Mouse (Mus musculus) c-Kit-positive CD71-negative TER-119-negative erythroid progenitor cells, embryonic 14.5 days (primary cell): ENCODE measurements around the gene Wsb2.
"Not testable (repeated sequence)": the region's sequence is repeated elsewhere in the genome, so short reads cannot be mapped to it uniquely, and the experiment has no call there.

Experiments
- DNase-seq: peaks from one replicate; pipeline ENCODE4 v3.0.0-alpha.2; 2013; ENCODE audit warnings: low read depth

Gene Wsb2

DNA sequence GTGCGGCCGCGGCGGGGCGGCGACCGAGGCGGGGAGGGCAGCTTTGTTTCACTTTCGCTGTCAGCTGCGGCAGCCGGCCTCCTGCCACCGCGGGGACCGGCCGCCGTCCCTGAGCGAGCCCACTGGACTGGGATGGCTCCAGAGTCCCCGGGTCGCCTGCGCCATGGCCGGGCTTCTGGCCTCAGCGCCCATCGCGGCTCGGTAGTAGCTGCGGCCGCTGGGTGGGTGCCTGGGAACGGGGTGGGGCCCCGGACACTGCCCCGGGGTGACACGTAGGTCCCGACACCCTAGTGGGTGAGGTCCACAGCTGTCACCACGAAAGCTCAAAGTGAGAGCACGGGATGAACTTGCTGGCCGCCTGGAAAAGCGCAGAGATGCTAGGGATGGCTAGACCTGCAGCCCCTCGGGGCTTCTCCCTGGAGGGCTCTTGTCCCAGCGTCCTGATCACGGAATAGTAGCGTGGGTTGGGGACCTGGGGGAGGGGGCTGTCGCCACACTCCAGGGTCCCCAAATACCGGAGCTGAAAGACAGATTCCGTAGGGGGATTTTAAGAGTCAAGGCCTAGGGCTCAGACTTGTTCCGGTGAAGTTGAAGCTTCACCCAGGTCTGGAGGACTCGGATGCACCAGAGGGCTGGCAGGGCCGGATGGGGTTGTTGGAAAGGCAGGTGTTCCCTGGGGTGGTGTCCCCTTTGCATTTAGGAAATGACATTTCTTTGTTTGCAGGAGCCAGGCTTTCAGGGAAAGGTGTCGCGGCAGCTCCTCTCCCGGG lies 559 bp downstream of the Wsb2 start:
- no peak for DNase-seq

DNA sequence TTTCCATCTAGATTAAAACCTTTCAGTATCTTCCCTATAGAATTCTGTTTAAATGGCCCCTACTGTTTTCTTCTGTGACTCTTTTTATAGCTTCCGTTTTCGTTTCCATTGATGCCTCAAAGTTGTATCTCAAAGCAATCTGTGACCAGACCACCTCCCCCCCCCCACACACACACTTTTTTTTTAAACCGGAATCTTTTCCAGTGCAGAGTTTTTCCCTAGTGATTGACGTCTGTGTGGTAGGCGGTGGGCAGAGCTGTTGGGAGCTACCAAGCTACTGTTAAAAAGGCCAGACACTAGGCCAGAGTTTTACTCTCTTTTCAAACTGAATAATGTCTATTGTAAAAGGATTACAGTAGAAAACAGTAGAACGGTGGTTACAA lies 1.1 kb downstream of the Wsb2 start:
- no peak for DNase-seq

DNA sequence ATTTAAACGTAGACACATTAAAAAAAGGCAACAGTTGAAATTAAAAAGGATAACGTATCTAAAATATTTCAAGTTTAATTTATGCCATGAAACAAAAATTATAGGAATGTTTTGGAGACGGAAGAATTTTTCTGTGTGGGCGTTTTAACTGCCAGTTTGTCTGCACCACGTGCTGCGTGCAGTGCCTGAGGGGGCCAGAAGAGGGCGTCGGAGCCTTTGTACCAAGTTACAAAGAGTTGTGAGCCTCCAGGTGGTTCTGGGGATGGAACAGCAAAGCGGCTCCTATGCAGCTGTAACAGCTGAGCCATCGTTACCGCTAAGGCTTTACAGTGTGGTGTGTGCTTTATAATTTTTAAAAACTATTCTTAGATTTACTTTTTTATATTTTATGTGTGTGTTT lies 1.6 kb downstream of the Wsb2 start:
- no peak for DNase-seq

DNA sequence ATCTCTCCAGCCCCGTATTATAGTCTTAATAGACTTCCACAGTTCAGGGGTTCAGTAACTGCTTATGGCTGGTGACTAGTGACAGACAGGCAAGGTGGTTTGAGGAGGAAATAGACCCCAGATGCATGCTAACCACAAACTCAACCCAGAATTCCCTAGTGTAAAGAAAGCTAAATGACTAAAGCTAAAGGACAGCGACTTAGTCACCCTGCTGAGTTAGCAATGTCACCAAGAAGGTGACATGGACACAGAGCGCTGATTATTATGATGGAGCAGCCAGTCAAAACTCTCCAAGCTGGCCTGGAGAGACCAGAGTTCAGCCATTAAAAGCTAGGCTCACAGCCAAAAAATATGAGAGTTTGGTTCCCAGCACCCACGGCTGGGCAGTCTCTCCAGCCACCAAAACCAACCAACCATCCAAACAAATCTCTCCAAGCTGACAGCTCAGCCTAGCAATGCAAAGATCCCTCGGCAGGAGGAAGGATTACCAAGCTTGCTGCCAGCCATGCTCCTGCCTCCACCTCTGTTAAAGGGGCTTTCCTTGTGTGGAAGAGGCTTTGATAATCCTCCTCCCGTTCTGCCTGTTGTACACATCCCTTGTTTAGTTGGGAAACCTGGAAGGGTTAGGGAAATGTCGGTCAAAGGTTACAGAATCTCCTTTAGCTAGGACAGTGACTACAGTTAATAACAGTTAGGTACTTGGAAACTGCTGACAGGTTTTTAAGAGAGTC lies 2.6 kb downstream of the Wsb2 start:
- no peak for DNase-seq

DNA sequence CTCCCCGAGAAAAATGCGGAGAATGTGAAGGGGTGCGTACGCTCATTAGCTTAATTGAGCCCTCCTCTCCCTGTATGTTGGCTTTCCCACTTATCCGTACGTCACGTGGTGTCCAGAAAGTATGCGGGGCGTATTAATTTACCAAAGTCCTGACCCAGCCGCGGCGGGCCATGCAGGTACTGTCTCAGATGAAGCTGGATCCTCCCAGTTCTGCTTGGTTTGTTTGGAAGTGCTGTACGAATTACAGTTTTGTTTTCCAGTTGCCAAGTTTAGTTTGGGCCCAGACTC lies 3.1 kb downstream of the Wsb2 start:
- no peak for DNase-seq

DNA sequence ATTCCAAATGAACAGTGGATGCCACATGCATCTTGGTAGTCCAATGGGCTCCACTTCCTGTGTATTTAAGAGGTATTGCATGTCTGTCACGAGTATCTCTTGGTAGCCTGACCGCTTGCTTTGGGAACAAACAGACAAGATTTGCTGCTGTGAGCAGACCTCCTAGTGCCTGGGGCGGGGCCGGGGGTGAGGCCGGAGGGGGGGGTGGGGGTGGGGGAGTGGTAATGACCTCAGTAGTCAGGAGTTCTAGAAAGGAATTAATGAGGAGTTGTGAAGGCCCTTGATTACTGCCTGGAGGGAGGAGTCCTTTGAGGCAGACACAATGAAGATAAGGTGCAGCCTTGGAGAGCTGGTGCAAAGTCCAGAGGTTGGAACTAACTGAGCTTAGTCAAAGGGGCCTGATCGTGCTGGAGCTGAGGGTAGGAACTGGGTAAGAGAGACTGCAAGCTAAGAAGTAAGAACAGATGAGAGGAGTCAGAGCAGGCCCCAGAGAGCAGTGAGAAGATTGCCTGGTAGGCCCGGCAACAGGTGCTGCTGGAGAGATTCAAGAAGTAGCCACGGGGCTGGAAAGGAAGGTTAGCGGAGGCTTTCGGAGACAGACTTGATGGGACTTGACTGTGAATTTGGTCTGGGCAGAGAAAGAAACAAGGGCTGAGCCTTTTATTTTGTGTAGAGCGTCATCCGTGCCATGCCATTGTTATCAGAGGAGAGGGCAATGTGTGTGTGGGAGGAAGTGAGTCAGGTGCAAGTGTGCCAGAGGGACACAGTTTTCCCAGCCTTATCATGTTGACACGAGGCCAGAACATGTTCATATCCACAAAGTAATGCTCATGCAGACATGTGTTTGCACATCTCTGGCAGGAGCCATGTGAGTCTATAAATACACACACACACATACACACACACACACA lies 3.8 kb downstream of the Wsb2 start:
- DNase-seq, result no peak

DNA sequence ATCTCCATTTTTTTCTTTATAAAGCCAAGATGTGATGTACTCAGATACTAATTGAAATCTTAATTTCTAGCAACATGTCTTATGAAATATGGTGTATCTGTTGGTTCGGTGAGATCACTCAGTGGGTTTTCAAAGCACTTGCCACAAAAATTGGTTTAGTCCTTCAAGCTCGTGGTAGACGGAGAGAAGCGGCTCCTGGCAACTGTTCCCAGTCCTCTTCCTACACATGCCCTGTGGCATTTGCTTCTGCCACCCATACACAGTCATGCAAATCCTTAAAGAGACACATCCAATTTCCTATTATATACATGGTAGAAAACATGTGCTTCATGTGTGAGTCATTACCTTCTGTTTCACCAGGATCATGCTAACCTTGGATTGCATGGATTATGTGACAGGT lies 4.5 kb downstream of the Wsb2 start:
- DNase-seq, result no peak

DNA sequence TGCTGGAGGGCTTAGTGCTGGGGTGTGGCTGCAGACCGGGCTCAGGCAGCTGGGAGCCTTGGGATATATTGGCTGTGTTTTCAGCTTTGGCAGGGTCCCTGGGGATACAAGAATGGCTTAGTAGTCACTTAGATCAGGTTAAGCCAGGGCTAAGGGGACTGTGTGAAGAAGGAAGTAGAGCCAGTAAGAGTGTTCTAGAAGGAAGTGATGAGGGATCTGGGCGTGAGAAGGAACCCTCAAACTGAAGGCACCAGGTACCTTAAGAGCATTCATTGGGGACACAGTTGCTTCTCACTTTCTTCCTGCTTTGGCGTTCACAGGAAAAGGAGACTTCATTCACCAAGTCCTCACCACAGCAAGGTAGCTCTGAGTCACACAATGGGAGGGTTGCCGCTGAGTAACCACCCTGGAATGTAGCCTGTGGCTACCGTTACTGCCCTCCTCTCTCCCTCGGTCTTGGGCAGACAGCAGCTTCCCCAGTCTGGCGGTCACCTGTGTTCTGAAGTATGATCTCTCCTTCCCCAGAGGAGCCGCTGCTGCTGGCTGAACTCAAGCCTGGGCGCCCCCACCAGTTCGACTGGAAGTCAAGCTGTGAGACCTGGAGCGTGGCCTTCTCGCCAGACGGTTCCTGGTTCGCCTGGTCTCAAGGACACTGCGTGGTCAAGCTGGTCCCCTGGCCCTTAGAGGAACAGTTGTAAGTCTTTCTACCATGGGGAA lies 6.1 kb downstream of the Wsb2 start:
- DNase-seq, result no peak

DNA sequence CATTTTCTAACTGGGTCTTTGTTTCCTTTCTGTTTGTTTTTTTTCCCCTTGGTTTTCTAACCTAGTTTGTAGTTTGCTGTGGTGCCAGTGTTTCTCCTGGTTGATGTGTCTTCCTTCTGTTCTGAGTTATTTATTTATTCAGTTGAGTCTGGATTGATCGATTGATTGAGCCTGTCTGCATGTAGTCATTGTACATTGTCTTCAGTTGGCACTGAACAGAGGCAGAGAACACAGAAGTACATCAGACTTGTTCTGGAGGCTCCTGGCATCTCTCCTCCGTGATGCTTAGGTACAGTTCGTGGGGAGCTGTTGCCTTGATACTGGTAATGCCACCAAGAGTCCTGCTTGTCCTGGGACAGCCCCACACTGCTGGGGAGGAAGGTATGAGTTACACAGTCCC lies 7.7 kb downstream of the Wsb2 start:
- DNase-seq, result no peak

DNA sequence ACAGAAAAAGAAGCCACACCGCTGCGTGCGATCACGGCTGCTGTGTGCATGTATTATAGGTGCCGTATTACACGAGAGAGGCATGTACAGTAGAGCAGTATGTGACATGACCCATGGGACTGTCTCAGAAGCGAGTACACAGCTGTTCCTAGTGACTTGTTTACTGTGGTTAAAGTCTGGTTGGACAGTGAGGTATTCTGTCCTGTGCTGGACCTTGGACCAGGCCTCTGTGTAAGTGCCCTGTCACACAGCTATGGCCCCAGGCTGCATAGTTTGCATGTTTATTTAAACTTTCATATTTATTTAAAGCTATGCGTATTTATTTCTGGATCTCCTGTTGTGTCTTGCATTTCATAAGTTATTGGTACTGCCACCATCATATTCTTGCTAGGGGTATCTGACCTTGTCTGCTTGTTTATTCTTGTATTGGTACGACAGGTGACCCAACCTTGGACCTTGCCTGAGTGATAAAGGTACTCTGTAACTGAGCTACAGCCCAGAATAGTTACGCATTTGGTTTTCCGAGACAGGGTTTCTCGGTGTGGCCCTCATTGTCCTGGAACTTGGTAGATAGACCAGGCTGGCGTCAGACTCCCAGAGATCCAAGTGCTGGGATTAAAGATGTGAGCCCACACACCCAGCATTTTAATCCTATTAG lies 8.9 kb downstream of the Wsb2 start:
- DNase-seq, result no peak

DNA sequence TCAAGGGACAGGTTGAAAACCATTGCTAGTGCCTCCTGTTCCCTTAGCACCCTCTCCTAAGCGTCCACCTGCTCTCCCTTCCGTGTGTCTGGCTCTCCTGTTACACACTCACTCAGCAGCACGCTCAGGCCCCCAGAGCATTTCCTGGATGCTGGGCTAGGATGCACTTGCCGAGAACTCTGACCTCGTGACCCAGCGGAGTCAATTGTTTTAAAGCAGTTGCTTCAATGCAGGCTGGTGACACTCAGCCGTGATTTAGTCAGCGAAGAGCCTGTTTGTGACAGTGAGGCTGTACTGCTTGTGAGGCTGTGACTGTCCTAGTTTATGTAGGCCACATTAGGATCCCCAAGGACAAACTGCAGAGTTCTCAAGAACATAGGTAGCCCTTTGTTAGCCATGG lies 10.1 kb downstream of the Wsb2 start:
- DNase-seq, result no peak

DNA sequence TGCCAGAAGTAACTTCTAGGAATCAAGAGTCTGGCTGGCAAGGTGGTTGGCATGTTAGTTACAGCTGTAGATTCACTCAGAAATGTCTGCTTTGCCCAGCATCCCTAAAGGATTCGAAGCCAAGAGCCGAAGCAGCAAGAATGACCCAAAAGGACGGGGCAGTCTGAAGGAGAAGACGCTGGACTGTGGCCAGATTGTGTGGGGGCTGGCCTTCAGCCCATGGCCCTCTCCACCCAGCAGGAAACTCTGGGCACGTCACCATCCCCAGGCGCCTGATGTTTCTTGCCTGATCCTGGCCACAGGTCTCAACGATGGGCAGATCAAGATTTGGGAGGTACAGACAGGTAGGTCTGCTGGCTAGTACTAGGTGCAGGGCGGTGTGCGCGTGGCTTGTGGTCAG lies 13.5 kb downstream of the Wsb2 start:
- no peak for DNase-seq

DNA sequence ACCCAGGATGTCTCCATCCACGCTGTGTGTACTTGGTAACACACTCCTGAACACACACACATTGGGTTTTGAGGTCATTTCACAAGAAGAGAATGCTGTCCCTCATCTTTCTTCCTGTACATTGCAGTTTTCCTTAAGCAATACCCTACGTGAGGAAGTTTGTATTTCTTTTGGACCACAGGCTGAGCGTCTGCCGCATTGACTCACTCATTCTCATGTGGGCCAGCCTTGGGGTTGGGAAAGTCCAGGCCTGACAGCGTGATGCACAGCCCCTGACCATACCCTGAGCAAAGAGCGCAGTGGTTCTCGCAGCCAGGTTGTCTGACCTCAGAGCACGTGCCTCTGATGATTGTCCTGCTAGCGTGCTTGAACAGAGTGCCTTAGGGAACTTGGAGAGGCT lies 16.3 kb downstream of the Wsb2 start:
- DNase-seq, result no peak

DNA sequence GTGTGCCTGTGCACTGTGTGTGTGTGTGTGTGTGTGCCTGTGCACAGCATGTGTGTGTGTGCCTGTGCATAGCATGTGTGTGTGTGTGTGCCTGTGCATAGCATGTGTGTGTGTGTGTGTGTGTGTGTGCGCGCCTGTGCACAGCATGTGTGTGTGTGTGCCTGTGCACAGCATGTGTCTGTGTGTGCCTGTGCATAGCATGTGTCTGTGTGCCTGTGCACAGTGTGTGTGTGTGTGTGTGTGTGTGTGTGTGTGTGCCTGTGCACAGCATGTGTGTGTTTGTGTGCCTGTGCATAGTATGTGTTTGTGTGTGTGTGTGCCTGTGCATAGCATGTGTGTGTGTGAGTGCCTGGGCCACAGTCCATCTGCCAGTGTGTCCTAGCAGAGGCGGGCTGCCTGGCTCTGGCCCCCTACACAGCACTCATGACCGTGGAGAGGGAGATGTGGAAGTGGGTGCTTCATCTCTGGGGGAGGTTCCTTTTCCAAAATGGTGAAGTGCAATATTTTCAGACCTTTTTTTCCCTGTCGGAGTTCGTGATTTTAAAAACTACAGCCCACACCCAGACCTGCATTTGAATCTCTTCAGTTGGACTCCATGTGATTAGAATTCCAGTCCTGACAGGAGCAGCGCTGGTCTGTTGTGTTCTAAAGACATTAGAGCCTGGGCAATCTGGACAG lies 17.4 kb downstream of the Wsb2 start:
- no peak for DNase-seq

DNA sequence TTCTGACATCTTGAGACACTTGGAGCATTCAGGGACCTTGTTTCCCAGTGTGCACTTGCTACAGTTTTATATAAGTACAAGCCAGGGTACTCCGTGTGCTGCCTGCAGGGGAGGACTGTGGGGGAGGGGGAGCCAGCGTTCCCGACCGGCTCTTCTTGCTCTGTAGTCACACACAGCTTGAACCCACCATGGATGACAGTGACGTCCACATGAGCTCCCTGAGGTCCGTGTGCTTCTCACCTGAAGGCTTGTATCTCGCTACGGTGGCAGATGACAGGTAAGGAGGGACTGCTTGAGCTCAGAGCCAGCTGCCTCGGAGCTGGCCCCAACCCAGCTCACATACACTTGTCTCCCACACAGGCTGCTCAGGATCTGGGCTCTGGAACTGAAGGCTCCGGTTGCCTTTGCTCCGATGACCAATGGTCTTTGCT lies 19.2 kb downstream of the Wsb2 start:
- DNase-seq, result no peak

DNA sequence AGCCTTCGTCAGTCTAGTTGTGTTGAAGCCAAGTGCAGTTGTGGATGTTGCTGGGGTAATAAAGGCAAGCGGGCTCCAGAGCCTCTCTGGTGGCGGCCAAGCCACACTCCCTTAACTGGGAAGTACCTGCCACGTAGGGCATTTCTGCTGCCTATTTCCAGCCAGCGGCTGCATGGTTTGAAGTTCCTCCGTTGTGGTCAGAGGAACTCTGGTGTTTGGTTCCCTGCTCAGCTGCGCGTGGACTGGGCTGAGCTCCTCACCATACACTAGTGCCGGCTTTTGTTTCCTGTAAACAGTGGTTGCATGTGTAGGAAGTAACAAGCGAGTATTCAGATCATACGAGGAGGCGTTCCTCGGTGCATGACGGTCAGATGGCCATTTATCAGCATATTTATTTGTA lies 20.6 kb downstream of the Wsb2 start:
- DNase-seq, result not testable (repeated sequence)

DNA sequence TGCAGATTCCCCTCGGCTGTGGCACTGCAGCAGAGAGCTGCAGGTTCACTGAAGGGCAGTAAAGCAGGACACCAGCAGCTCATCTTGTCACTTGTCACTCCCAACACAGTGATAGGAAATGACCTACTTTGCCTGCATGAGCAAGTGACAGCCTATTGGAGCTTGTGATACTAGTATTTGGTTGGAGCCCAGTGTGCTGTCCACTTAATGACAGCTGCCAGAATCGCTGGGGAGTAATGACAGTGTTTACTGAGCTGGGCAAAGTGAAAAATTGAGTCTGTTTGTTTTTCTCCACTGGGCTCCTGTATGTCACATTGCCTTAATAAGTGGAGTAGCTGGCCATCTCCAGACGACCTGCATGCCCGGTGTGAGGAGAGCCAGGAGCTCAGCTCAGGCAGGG lies 23.1 kb downstream of the Wsb2 start:
- DNase-seq, result no peak

DNA sequence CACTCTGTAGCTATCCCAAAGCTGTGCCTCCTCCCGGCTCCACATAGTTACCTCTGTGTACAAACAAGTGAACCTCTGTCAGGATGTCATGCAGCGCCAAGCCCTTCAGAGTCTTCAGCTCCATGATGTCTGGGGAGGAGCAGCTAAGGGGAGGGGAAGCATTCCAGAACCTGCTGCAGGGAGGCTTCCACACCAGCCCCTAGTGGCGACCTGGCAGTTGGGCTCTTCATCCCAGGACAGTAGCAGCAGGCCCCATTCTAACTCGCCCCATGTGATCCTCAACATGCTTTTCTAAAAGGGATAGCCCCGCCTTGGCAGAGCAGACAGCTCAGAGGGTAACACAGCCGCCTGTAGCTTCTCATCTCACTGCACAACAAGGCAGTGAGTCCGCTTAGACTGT lies 24.7 kb downstream of the Wsb2 start:
- DNase-seq, result no peak

DNA sequence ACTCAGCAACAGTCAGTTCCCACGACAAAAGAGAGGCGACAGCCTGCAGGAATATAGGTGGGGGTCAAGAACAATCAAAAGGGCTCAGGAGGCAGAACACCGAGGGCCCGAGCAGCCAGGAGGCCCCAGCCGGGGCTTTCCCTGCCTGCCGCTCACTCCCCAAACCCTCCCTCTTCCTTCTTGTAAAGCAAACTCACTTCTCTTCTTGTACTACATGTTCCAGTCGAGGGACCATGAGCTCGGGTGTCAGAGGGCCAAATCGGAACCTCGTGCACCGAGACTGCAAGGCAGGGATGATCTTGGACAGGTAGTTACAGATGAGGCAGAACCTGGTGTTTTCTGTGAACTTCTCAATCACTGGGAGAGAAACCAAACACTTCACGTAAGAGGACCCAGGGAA lies 26.1 kb downstream of the Wsb2 start:
- no peak for DNase-seq

DNA sequence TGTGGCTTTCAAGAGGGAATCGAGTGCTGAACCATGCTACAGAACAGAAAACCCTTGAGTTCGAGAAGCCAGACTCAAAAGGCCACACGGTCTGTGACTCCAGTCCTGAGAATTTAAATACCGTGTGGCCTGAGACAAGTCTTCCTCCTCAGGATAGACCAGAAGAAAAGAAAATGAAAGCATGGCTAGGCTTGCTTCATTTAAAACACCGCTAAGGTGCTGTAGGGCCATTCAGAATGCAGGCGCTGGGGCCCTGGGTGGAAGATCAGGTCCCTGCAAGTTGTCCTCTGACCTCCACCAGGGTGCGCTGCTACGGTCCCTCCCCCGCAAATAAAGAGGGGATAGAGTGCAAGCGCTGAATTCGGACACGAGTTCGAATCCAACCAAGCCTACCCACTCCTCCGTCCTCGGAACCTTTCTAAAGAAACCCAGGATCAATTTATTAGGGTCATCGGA lies 31.2 kb downstream of the Wsb2 start:
- peak; percentile 49 for DNase-seq

DNA sequence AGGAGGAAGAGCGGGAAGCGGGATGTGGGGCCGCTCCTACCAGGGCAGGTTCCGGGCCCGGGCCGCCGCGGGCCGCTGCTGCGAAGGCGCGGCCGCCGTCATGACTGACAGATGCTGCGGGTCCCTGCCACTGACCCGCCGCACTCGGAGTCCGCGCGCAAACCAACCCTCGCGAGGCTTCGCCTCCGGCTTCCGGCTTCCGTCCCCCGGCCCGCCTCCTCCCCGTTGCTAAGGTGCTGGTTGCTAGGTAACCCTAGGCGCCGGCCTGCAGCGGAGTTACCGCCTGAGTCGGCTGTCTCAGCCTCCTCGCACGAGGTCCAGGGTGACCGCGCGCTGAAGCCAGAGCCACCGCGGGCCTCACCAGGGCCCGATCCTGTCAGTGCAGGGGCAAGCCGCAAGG lies 31.8 kb downstream of the Wsb2 start, which contains the start of gene Rfc5:
Gene Rfc5 (minus strand): TSS at position 171 of the 400 bp plus-strand sequence.
- peak; percentile 91 for DNase-seq
